Mouse (Mus musculus): ENCODE results near the gene Aars2. TPM values are rescaled to one million over a fixed set of nuclear protein-coding genes. Genes with fewer than 3 reads are reported as not detected.

Gene Aars2
- total RNA-seq, 2 experiments from 2014 or later = 12.8 to 14.1 TPM

DNA sequence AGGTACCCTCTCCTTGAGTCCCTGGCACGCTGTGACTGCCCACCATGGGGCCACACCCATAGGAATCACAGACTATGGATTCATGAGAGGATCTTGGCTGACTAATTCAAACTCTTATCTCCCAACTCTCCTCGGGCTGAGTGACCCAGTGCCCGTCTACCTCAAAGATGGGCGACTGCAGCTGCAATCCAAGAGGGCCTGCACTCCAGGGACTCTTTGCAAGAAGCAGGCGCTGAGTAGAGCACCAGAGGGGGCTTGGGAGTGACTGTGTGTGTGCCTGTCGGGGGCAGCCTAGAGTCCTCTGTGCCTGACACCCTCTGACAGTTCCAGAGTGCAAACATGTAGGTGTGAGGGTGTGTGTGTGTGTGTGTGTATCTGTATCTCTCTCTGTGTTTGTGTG lies 35.5 kb downstream of the Aars2 start:
- no peak for DNase-seq (ENCODE audit: low spot score)

DNA sequence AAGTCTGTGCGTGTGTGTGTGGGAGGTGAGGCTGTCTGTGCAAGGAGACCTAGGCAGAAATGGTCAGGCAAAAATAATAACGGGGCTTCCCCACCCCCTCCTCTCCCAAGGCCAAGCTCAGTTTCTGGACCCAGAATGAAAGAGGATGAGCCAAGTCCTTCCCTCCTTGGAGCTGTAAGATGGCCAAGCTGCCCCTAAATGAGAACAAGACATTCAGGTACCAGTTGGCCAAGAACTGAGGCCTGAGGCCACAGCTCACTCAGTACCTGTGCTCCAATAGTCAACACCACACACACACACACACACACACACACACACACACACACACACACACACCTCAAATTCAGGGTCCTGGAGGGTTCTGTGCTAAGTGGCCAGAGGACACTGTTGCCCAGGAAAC lies 36.1 kb downstream of the Aars2 start:
- DNase-seq (ENCODE audit: low spot score) = no peak

DNA sequence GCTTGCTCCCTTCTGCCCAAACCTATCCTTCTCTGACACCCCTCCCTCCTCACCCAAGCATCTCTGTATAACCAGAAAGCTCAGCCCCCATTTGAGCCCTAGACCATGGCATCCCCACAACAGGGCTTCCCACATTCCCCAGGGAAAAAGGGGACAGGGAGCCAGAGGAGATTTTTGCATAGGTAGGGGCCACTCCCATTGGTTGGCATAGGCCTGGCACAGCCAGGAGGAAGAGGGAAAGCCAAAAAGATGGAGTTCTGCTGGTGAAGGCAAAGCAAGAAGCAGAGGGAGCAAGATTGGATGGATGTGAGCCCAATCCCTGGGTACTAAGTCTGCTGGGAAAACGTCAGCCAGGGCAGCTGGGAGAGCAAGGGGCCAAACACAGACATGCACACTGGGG lies 36.5 kb downstream of the Aars2 start:
- no peak for DNase-seq (ENCODE audit: low spot score)

DNA sequence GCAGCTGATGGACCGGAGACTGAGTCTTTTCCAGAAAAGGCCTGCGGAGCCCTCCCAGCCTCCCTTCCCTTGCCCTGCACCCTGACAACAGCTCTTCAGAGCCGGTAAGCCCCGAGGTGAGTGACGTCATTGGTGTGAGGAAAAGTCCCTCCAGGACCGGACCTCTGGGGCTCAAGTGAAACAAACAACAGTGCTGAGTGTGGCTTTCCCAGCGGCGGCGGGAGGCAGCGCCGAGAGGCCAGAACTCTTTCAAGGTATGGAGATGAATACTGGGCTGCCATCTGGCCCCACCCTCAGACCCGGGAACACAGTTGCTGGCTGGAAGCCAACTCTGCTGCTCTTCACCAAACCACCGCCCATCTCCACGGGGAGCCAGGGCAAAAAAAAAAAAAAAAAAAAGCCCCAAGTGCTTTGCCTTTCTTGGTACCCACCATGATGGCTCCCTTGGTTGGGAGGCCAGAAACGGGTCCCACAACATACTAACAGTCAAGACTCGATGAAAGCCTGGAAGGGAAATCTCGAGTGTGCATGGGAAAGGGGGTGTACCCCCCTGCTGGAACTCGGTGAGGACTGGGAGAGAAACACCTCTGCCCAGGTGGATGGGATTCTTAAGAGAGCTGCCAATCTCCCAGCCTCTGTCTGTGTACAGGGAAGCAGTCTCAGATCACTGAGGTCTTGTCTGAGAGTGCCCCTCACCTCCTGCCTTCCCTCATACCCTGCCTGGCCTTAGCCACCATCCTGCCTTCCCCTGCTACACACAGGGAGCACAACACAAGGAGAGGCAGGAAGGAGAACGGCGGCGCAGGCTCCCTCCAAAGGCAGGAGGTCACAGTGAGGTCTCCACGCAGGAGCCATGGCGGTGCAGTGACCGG lies 37.6 kb downstream of the Aars2 start:
- no peak for DNase-seq (ENCODE audit: low spot score)

DNA sequence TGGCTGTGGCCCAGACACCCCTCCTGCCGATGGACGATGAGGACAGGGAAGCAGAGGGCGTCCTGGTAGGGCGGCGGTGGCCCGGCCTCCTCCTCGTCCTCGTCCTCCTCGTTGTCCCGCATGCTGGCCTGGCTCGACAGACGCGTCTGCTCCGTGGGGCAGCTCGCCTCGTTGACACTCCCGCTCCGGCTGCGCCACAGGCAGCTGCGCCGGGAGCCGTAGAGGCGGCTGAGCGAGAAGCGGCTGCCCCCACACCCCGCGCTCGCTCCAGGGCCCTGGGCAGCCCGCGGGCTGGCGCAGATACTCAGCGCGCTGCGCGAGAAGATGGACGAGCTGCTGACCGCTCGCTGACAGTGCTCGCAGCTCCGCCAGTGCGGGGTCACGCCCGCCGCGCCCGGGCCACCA lies 38.2 kb downstream of the Aars2 start:
- no peak for DNase-seq (ENCODE audit: low spot score)

DNA sequence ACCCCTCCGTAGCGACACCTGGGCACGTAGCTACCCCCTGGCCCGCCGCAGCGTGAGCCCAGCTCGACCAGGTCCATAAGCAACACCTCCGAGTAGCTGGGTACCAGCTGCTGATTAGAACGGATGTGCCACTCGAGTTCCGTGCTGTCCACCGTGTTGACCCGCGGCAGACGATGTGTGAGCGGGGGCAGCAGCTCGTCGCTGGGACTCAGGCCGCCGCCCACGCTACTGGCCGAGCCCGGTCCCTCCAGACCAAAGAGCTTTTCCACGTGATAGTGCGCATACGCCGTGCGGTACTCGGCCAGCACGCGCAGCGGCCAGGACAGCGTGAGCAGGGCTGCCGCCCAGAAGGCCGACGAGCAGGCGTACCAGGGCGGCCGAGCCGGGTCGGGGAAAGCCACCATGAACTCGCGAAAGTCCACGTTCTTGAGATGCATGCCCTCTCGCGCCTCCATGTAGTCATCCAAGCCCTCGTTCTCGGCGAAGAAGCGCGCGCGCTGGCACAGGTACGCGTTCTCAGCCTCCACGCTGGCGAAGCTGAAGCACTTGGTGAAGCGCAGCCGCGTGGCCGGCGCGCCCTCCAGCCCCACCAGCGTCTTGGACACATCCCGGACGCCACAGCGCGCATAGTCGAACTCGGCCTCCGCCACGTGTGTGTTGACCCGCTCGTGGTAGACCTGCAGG lies 38.8 kb downstream of the Aars2 start:
- no peak for DNase-seq (ENCODE audit: low spot score)

DNA sequence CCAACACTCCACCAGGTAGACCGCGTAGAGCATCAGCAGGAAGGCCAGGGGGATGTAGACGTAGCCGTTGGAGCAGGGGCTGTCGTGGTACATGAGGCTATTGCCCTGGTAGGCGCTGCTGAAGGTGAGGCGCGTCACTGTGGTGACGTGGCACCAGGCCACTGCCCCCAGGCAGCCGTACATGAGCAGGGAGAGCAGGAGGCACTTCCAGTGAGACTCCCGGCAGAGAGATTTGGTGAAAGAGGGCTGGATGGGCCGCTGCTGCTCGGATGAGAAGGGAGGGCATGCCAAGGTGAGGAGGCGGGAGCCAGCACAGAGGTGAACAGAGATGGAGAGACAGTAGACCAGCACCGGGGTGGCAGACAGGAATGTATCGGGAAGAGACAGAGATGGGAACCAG lies 40.3 kb downstream of the Aars2 start:
- DNase-seq (ENCODE audit: low spot score) = no peak

DNA sequence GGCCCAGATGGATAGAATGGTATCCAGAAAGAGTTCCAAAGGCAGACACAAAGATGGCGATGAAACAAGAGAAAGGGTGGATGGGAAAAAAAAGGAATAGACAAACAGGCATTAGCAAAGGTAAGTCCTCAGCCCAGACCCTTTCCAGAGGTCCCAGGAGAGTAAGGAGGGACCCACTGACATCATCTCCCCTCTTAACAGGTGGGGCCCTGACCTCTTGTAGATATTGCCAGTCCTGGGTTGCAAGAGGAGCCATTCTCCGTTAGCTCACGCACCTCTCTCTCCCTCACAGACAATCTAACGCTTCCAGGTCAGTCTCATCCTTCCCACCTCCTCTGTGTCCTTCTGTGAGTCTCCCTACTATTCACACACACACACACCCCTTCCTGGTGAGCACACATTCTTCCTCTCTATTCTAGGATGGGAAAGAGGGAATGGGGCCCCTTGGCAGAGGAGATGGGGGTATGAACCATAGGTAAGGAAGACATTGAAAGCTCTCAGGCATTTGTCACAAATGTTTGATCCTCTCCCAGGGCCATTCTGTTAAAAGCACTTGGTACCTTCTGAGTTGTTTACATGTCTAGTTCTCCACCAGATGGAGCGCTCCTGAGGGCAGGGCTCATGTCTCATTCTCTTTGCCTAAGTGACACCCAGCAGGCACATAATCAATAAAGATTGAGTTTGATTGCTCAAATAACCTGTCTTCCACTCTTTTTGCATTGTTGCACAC lies 41.0 kb downstream of the Aars2 start:
- DNase-seq (ENCODE audit: low spot score) = no peak

DNA sequence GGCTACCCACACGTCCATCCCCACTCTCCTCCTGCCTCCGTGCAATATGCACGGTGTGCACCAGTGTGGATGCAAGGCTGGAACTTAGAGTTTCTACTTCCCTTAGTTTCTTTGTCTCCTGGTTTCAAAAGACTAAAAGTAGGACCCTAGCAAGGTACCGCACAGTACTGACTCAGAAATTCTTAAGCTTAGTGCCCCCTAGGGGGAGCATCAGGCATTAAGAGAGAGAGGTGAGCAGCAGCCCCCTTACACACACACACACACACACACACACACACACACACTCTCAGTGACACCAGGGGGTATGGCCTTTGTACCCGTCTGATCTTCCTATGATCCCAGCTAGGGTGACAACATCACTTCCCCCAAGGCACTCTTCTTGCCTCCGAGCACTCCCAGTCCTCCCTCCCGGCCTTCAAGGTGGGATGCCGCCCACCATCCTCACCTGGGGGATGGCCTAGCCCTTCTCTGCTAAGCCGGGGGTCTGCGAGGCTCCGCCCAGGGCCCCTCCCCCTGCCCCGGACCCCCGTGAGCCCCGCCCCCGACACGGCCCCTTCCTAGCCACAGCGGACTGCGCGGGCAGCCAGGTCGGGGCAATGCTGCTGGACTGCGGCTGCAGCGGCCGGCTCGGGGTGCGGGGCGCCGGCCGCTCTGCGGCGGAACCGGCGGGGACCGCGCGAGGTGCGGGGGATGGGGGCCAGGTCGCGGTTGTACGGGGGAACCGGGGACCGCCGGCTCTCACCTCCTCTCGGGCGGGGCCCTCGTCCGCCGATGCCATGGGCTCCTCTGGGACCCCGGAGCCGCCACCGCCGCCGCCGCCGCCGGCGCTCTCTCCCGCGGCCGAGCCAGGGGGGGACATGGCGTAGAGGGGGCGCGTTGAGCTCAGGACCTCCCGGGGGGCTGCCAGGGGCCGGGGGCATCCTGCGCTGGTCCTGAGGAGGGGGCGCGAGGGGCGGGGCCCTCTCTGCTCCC lies 42.2 kb downstream of the Aars2 start:
- DNase-seq (ENCODE audit: low spot score) = no peak

DNA sequence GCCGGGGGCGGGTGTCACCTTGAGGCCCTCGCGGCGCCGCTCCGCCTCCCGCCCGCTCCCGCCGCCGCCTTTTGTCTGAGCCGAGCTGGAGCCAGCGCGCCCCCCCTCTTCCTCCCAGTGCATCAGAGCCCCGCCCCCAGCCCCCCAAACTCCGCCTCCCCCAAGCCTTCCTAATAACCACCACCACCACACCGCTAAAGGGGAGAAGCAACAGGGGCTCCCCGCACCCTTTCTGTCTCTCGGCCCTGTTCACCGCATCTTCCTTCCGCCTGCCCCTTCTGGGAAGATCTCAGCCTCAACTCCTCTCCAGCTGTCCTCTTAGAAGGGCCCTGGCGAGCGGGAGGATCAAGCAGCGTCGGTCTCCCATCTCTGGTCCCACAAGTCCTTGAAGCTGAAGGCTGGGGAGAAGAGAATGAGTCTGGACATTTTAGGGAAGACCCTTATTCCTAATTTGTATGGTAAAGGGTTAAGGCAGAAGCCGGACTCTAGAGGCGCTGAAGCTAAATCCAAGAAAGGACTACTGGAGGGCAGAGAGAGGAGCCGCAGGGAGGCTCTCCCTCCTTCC lies 43.1 kb downstream of the Aars2 start, which contains the start of gene Tmem151b:
TSS of gene Tmem151b (minus strand) at position 61 of the 565 bp plus-strand sequence.
- no peak for DNase-seq (ENCODE audit: low spot score)

DNA sequence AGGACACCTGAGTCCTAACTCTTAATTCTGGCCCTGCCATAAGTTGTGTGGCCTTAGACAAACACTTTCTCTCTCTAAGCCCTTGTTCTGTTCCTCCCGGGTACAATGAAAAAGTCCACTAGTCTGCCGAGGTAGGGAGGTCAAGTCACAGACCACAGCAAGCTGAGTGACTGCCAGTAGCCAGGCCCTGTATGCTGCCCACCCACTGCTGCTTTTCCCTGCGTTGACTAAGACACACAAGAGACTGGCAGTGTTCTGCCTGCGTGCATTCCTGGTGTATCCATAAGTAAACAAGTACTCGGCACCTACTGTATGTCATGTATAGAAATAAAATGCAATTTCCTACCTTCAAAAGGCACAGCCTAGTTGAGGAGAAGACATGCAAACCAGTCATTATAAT lies 43.6 kb downstream of the Aars2 start:
- DNase-seq (ENCODE audit: low spot score) = no peak

DNA sequence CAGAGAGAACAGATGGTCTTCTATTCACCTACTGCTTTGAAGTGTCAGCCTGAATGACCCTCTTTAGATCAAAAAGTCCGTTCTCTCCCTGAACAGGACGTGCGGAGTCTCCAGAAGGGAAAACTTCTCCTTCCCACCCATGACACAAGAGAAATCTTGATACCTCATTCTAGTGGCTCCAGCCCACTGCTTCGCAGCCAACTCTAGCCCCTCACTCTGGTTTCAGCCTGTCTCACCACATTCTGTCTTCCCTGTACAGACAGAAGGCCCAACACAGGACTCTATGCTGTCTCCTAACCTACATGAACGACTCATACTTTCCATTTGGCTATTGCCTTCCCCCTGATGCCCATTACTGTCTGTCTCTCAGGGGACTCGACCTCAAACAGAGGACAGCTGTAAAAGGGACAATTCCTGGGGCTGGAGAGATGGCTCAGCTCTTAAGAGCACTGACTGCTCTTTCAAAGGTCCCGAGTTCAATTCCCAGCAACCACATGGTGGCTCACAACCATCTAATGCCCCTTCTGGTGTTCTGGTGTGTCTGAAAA lies 44.7 kb downstream of the Aars2 start:
- DNase-seq (ENCODE audit: low spot score) = no peak

DNA sequence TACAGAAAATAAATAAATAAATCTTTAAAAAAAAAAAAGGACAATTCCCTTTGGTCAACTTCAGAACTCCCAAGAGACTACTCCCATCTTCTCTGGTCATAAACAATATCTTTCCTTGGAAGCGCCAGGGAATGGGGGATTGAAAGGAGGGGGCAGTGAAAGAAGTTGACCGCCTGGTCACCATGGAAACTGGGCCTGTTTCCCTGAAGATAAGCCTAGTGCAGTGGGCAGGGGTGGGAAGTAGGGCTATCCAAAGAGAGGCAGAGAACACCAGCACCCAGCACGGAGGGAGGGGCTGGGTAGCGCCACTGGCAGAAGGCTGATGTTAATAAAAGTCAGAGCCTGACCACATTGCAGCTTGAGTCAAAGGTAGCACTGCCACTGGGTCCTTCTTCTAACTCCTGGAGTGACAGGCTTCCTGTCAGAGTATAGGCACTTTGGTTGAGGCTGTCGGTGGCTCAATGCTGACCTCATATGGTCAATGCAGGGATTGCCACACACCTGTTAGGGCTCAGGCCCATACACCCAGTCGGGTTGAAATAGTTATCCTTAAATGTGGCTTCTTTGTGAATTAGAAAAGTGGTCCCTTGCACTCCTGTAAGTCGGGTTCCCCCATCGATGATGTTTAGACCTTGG lies 45.3 kb downstream of the Aars2 start:
- DNase-seq (ENCODE audit: low spot score) = peak; percentile 82

DNA sequence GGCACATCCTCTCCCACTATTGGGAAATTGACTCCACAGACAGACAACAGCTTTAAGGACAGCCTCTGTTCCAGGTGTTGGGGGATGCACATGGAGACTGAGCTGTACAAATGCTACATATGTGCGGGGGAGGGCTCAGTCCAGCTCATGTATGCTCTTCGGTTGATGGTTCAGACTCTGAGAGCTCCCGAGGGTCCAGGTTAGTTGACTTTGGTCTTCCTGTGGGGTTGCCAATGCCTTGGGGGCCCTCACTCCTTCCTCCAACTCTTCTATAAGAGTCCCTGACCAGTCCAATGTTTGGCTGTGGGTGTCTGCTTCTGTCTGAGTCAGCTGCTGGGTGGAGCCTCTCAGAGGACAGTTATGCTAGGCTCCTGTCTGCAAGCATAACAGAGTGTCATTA lies 46.4 kb downstream of the Aars2 start:
- DNase-seq (ENCODE audit: low spot score) = no peak

DNA sequence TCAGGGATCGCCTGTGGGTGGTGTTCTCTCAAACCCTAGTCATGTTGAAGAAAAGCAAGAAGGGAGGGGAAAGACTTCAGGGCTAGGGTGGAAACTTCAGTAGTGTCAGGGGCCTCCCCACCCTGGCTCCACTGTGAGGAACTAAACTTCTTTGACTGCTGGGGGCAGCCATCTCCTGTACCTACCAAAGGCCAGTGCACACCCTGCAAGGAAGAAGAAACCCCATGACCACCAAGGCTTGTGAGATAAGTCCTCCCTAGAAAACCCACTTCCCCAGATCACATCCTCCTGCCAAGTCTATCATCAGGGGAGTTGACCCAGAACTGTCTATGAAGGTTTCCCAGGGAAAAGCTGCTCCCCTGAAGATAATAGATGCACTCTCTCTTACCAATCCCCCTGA lies 47.8 kb downstream of the Aars2 start:
- DNase-seq (ENCODE audit: low spot score) = no peak

DNA sequence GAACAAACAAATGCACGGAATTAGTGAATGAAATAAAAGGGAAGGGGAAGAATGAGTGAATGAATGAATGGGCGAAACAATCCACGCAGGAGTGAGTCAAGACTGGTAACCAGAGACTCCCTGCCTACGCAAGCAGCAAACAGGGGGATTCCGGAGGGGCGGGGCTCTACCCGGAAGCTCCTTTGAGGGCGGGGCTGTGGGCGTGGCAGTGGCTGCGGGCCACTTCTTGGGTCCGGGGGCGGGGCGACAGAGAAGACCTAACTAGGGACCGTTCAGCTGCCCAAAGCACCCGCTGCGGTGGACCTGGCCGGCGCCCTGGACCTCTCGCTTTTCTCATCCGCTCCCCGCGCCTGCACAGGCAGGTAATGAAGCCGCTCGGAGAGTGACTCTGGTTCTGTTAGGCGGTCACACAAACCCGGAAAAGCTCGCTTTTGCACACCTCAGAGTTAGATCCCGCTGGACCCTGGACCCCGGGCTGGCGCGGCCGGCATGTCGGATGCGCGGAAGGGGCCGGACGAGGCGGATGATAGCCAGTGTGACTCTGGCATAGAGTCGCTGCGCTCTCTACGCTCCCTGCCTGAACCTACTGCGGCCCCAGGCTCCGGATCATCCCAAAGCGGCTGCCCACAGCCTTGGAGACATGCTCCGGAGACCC lies 48.9 kb downstream of the Aars2 start, which contains the start of gene Nfkbie:
TSS of gene Nfkbie (plus strand) at position 252 of the 655 bp plus-strand sequence.
- peak; percentile 95 for DNase-seq (ENCODE audit: low spot score)

DNA sequence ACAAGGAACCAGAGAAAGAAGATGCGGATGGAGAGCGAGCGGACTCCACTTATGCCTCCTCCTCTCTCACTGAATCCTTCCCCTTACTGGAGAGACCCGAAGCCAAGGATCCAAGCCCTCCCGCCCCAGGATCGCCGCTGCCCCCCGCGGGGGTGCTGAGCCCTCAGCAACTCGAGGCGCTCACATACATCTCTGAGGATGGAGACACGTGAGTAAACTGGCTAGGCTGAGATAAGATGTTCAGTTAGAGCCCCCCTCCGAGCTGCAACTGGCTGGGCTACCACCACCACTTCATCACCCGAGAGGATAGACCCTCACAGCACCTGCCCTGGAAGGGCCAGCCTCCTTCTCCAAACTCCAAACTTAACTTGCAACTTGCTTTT lies 49.5 kb downstream of the Aars2 start:
- DNase-seq (ENCODE audit: low spot score) = no peak

DNA sequence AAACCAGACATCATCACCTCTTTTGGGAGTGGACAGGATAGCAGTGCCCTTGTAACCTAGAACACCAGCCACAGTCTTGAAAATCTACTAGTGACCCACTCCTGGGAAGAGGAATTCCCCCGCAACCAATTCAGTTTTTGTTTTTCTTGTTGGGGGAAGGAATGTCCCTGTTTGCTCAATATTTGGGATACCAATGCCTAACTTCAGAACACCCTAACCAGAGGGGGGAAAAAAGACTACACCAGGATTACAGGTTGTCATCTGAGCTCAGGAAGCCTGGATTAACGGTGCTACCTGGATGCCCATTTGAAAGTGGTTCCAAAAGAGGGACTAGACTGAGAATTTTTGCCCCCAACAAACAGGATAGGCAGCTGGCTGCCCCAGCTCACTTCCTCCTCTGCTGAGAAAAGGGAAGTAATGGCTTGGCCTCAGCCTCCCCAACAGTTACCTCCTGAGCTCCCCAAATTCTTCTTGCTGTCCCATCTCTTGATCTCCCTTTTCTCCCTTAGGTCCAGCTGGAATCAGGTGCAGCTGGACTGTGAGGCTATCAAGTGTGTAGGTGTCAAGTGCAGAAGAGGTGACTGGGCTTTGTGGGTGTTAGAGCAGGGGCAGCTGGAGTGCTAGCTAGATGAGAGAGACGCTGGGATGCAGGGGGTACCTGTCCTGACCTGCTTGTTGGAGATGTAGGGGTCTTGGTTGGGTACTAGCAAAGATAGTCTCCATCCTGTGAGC lies 50.0 kb downstream of the Aars2 start:
- no peak for DNase-seq (ENCODE audit: low spot score)
